Mouse (Mus musculus) layer of hippocampus, postnatal 25 days (tissue): ENCODE measurements around the gene Ropn1l. TPM values are rescaled to one million over a fixed set of nuclear protein-coding genes. Genes with fewer than 3 reads are reported as not detected.

Experiments
- DNase-seq, 2 experiments: peaks; one replicate each; pipeline ENCODE4 v3.0.0; 2022; ENCODE audit warnings: mixed read lengths in 2 of 2, low spot score in 1 of 2; ENCODE audit errors: extremely low spot score in 1 of 2
- total RNA-seq, 2 experiments: library from RNA; stranded (reverse); gene quantifications; 2 replicates each; pipeline ENCODE4 v1.2.3; 2021

Gene Ropn1l
- total RNA-seq, 2 experiments from 2014 or later, result 1.3 to 1.5 TPM

- no peak for DNase-seq
These were observed 3.8 kb downstream of the Ropn1l start for GRCm38 (mm10) chr15:31449772-31450171.

- peak in 1 of 2 experiments; percentile 44 for DNase-seq
These were observed 6.4 kb downstream of the Ropn1l start for GRCm38 (mm10) chr15:31447121-31447520.

- DNase-seq, result no peak
These were observed 10.8 kb downstream of the Ropn1l start for GRCm38 (mm10) chr15:31442698-31443097.

- no peak for DNase-seq
These were observed 11.5 kb downstream of the Ropn1l start for GRCm38 (mm10) chr15:31441996-31442395.

GRCm38 (mm10) chr15:31436811-31437210 is 16.7 kb downstream of the Ropn1l start:
- DNase-seq, result no peak

GRCm38 (mm10) chr15:31436083-31436482 is 17.5 kb downstream of the Ropn1l start:
- DNase-seq, result no peak

GRCm38 (mm10) chr15:31433768-31434167 is 19.8 kb downstream of the Ropn1l start:
- no peak for DNase-seq

- DNase-seq, result no peak
These were observed 21.7 kb downstream of the Ropn1l start for GRCm38 (mm10) chr15:31431847-31432246.

GRCm38 (mm10) chr15:31430014-31430413 is 23.5 kb downstream of the Ropn1l start:
- DNase-seq, result no peak

- DNase-seq, result no peak
These were observed 24.1 kb downstream of the Ropn1l start for GRCm38 (mm10) chr15:31429429-31429828.

GRCm38 (mm10) chr15:31428571-31428970 is 25.0 kb downstream of the Ropn1l start:
- DNase-seq, result peak in 1 of 2 experiments; percentile 47

- no peak for DNase-seq
These were observed 26.1 kb downstream of the Ropn1l start for GRCm38 (mm10) chr15:31427390-31427789.

GRCm38 (mm10) chr15:31426066-31426706 is 27.4 kb downstream of the Ropn1l start:
- no peak for DNase-seq

- DNase-seq, result peak in 1 of 2 experiments; percentile 21
These were observed 30.7 kb downstream of the Ropn1l start for GRCm38 (mm10) chr15:31422649-31423369.

- no peak for DNase-seq
These were observed 34.5 kb downstream of the Ropn1l start for GRCm38 (mm10) chr15:31419037-31419436.

GRCm38 (mm10) chr15:31418686-31419024 is 34.9 kb downstream of the Ropn1l start:
- DNase-seq, result no peak

GRCm38 (mm10) chr15:31417796-31418685 is 35.5 kb downstream of the Ropn1l start:
- peak in 1 of 2 experiments; percentile 33 for DNase-seq

GRCm38 (mm10) chr15:31417409-31417795 is 36.1 kb downstream of the Ropn1l start:
- no peak for DNase-seq

GRCm38 (mm10) chr15:31415181-31415580 is 38.4 kb downstream of the Ropn1l start:
- no peak for DNase-seq

GRCm38 (mm10) chr15:31414179-31414898 is 39.2 kb downstream of the Ropn1l start:
- no peak for DNase-seq
